Mouse (Mus musculus) myocyte (in vitro differentiated cells): ENCODE data around the gene Numa1.

Experiments used
- POLR2A ChIP-seq: IDR thresholded peaks from one replicate; pipeline ENCODE4 v1.6.1; 2011; ENCODE audit warnings: low read depth, mild to moderate bottlenecking, control low read depth, moderate library complexity; ENCODE audit not compliant: insufficient read length
- REST ChIP-seq: IDR thresholded peaks from one replicate; pipeline ENCODE4 v1.6.1; 2011; ENCODE audit warnings: mild to moderate bottlenecking, control low read depth, moderate library complexity; ENCODE audit not compliant: insufficient read depth, insufficient read length
- TCF12 ChIP-seq: IDR thresholded peaks from one replicate; pipeline ENCODE4 v1.6.1; 2011; ENCODE audit warnings: mild to moderate bottlenecking, control low read depth; ENCODE audit not compliant: poor library complexity, insufficient read depth, severe bottlenecking

DNA sequence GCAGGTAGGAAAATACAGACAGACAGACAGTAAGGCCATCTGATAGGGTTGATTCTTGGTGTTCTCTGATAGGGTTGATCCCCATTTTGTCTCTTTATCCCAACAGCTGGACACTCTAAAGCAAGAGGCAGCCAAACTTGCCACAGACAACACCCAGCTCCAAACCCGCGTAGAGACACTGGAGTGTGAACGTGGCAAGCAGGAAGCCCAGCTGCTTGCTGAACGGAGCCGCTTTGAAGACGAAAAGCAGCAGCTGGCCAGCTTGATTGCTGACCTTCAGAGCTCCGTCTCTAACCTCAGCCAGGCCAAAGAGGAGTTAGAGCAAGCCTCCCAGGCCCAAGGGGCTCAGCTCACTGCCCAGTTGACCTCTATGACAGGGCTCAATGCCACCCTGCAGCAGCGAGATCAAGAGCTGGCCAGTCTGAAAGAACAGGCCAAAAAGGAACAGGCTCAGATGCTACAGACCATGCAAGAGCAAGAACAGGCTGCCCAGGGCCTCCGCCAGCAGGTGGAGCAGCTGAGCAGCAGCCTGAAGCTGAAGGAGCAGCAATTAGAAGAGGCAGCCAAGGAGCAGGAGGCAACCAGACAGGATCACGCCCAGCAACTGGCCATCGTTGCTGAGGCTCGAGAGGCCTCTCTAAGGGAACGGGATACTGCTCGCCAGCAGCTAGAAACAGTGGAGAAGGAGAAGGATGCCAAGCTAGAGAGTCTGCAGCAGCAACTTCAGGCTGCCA is 64.5 kb downstream of the Numa1 start:
- TF ChIP-seq REST (no peak), POLR2A (no peak), TCF12 (no peak)
